Mouse (Mus musculus) small intestine, adult 2 months (tissue): ENCODE measurements around the gene Actr8. TPM values are rescaled to one million over a fixed set of nuclear protein-coding genes. Genes with fewer than 3 reads are reported as not detected.

Experiments
- H3K27ac ChIP-seq: fragments of 200-500 bp; 2 replicates; pipeline ENCODE4 v1.5.1; 2012; ENCODE audit warnings: low read depth, low read length, control low read depth, inconsistent platforms; ENCODE audit not compliant: insufficient read depth
- H3K27me3 ChIP-seq: fragments of 200-500 bp; 2 replicates; pipeline ENCODE4 v1.6.1; 2012; ENCODE audit warnings: mild to moderate bottlenecking, moderate library complexity, low read length, inconsistent platforms; ENCODE audit not compliant: control insufficient read depth, insufficient read depth
- H3K36me3 ChIP-seq: fragments of 200-500 bp; 2 replicates; pipeline ENCODE4 v1.6.1; 2012; ENCODE audit warnings: mild to moderate bottlenecking, low read length, control low read depth, inconsistent platforms; ENCODE audit not compliant: control insufficient read depth, insufficient read depth
- H3K4me1 ChIP-seq: fragments of 200-500 bp; 2 replicates; pipeline ENCODE4 v1.6.1; 2012; ENCODE audit warnings: low read length, inconsistent platforms, mixed read lengths; ENCODE audit not compliant: control insufficient read depth, insufficient read depth, insufficient read length
- H3K4me3 ChIP-seq: fragments of 200-500 bp; 2 replicates; pipeline ENCODE4 v1.5.1; 2012; ENCODE audit warnings: low read depth, mild to moderate bottlenecking, control low read depth, inconsistent platforms, low read length, moderate library complexity
- CTCF ChIP-seq: fragments of 200-500 bp; IDR thresholded peaks from 2 replicates; pipeline ENCODE4 v1.5.1; 2012; ENCODE audit warnings: low read depth, mild to moderate bottlenecking, control low read depth, inconsistent platforms, low read length, moderate library complexity, mixed read lengths; ENCODE audit not compliant: insufficient replicate concordance, insufficient read length; ENCODE audit errors: extremely low read depth
- POLR2A ChIP-seq: fragments of 200-500 bp; IDR thresholded peaks from 2 replicates; pipeline ENCODE4 v1.6.1; 2012; ENCODE audit warnings: low read depth, mild to moderate bottlenecking, control low read depth, inconsistent platforms, low read length, moderate library complexity
- WGBS: fragments of 180-500 bp; shearing (Covaris S2); methylation state at CpG from one replicate; pipeline ENCODE4 v1.1.7; 2018; 5-methylcytosine and 5-hydroxymethylcytosine counted together
- polyA plus RNA-seq: library from polyadenylated mRNA; depleted of rRNA; stranded (reverse); fragments of >200 nt; gene quantifications from 2 replicates; pipeline ENCODE4 v1.2.3, GENCODE M21; 2012

The Actr8 gene
- polyA plus RNA-seq, 1 experiment: 6.3 TPM

- peaks cover 8% of the 10 kb centered on the region; the same call in 1 of the 2 replicates for H3K36me3 ChIP-seq
- peaks cover 26% of the 10 kb centered on the region for H3K4me1 ChIP-seq
- no peak for TF ChIP-seq CTCF
- WGBS: 36% methylated on average over 10 of the region's 10 CpGs
- no peaks in the 10 kb centered on the region for H3K27me3 ChIP-seq
- peak overlapping the region; percentile 9; the same call in 1 of the 2 replicates for H3K4me3 ChIP-seq
- H3K27ac ChIP-seq: peak overlapping the region; percentile 30
Observed at GRCm38 (mm10) chr14:30011886-30012560, 33.9 kb downstream of the Actr8 start.

- peaks cover 41% of the 10 kb centered on the region for H3K4me1 ChIP-seq
- H3K27me3 ChIP-seq: no peaks in the 10 kb centered on the region
- 76% methylated on average over 10 of the region's 10 CpGs for WGBS
- TF ChIP-seq CTCF: no peak
- peaks cover 11% of the 10 kb centered on the region for H3K36me3 ChIP-seq
- no peak overlapping the region for H3K4me3 ChIP-seq
- no peak overlapping the region for H3K27ac ChIP-seq
Observed at GRCm38 (mm10) chr14:30014487-30014886, 36.4 kb downstream of the Actr8 start.

- 84% methylated on average over 1 of the region's 1 CpGs for WGBS
- no peak for TF ChIP-seq CTCF
- no peak for TF ChIP-seq POLR2A
- H3K27me3 ChIP-seq: no peaks in the 10 kb centered on the region
- H3K36me3 ChIP-seq: peaks cover 11% of the 10 kb centered on the region
- H3K27ac ChIP-seq: no peak overlapping the region
- H3K4me3 ChIP-seq: no peak overlapping the region
- H3K4me1 ChIP-seq: peaks cover 45% of the 10 kb centered on the region
Observed at GRCm38 (mm10) chr14:30015008-30015407, 36.9 kb downstream of the Actr8 start.

GRCm38 (mm10) chr14:30016666-30017065 lies 38.5 kb downstream of the Actr8 start:
- H3K36me3 ChIP-seq: peaks cover 16% of the 10 kb centered on the region
- H3K27ac ChIP-seq: peak overlapping the region; percentile 21; the same call in 1 of the 2 replicates
- no peak overlapping the region for H3K4me3 ChIP-seq
- H3K27me3 ChIP-seq: no peaks in the 10 kb centered on the region
- TF ChIP-seq CTCF (no peak), POLR2A (no peak)
- WGBS: 59% methylated on average over 5 of the region's 5 CpGs
- H3K4me1 ChIP-seq: peaks cover 39% of the 10 kb centered on the region

- H3K27me3 ChIP-seq: no peaks in the 10 kb centered on the region
- peak overlapping the region; percentile 81 for H3K27ac ChIP-seq
- no peak overlapping the region for H3K4me3 ChIP-seq
- peaks cover 20% of the 10 kb centered on the region for H3K36me3 ChIP-seq
- peaks cover 34% of the 10 kb centered on the region for H3K4me1 ChIP-seq
- 39% methylated on average over 8 of the region's 8 CpGs for WGBS
- TF ChIP-seq POLR2A (no peak), CTCF (no peak)
Observed at GRCm38 (mm10) chr14:30017794-30018462, 39.8 kb downstream of the Actr8 start.

- Histone ChIP-seq H3K4me3 (no peak overlapping the region), H3K27ac (peak overlapping the region; percentile 81), H3K27me3 (no peaks in the 10 kb centered on the region), H3K4me1 (peaks cover 34% of the 10 kb centered on the region), H3K36me3 (peaks cover 19% of the 10 kb centered on the region)
- WGBS: 78% methylated on average over 4 of the region's 4 CpGs
- no peak for TF ChIP-seq POLR2A
- TF ChIP-seq CTCF: no peak
Observed at GRCm38 (mm10) chr14:30018463-30018801, 40.3 kb downstream of the Actr8 start.

- Histone ChIP-seq H3K36me3 (peaks cover 19% of the 10 kb centered on the region), H3K4me3 (no peak overlapping the region), H3K27ac (peak overlapping the region; percentile 81), H3K4me1 (peaks cover 34% of the 10 kb centered on the region), H3K27me3 (no peaks in the 10 kb centered on the region)
- WGBS: 74% methylated on average over 6 of the region's 6 CpGs
- TF ChIP-seq POLR2A: no peak
- TF ChIP-seq CTCF: no peak
Observed at GRCm38 (mm10) chr14:30018846-30019245, 40.7 kb downstream of the Actr8 start.
